Comparison of ENCODE assay signal across 16 mouse cellular contexts in genomic region chr6:41554295-41555169, GRCm38 (mm10). TPM values are rescaled to one million over a fixed set of nuclear protein-coding genes. Genes with fewer than 3 reads are reported as not detected.
A peak's percentile ranks its signal among the peaks of the same experiment; 100 is the strongest.
DNase-seq lines count a peak whose midpoint lies in the region; ATAC-seq and TF ChIP-seq lines count a peak whose summit lies in the region.
"Had no signal": no experiment of that assay in that cellular context is flagged by ENCODE, and none has a peak within 500 bp of the region (broad histone marks: within the 10 kb centered on the region; RNA-seq: fewer than 3 reads in every experiment).

No protein-coding gene starts in this region.

- H3K4me1 ChIP-seq in heart, embryonic 15.5 days (replicated peaks), result no peaks in the 10 kb centered on the region
- no peaks in the 10 kb centered on the region for H3K4me1 ChIP-seq in stomach, postnatal 0 days (replicated peaks; ENCODE audit: control insufficient read depth, insufficient read depth)
- H3K4me1 ChIP-seq in neural tube, embryonic 15.5 days, result no peaks in the 10 kb centered on the region
- H3K4me1 ChIP-seq: kidney, embryonic 15.5 days; limb, embryonic 15.5 days; midbrain, embryonic 15.5 days had no signal

- TF ChIP-seq EP300 in stomach, postnatal 0 days (optimal IDR thresholded peaks at IDR 0.05), result no peak

- H3K27ac ChIP-seq in heart, embryonic 15.5 days, result no peak overlapping the region
- no peak overlapping the region for H3K27ac ChIP-seq in stomach, postnatal 0 days (replicated peaks)
- H3K27ac ChIP-seq in neural tube, embryonic 15.5 days (replicated peaks), result no peak overlapping the region
- H3K27ac ChIP-seq: gastrocnemius, adult 2 months; kidney, embryonic 15.5 days; limb, embryonic 15.5 days; midbrain, embryonic 15.5 days had no signal

- no peaks in the 10 kb centered on the region for H3K36me3 ChIP-seq in heart, embryonic 15.5 days
- H3K36me3 ChIP-seq in stomach, postnatal 0 days (ENCODE audit: control insufficient read depth, insufficient read depth, low read length), result no peaks in the 10 kb centered on the region
- no peaks in the 10 kb centered on the region for H3K36me3 ChIP-seq in neural tube, embryonic 15.5 days
- H3K36me3 ChIP-seq: kidney, embryonic 15.5 days; limb, embryonic 15.5 days; midbrain, embryonic 15.5 days had no signal

- H3K9ac ChIP-seq in heart, embryonic 15.5 days, result no peak overlapping the region
- H3K9ac ChIP-seq in stomach, postnatal 0 days (ENCODE audit: low read length), result no peak overlapping the region
- no peak overlapping the region for H3K9ac ChIP-seq in neural tube, embryonic 15.5 days (replicated peaks)
- H3K9ac ChIP-seq: kidney, embryonic 15.5 days; limb, embryonic 15.5 days; midbrain, embryonic 15.5 days had no signal

- TF ChIP-seq CTCF in stomach, postnatal 0 days (IDR thresholded peaks at IDR 0.05; ENCODE audit: low read depth), result no peak

- peak; percentile 33; the same call in 1 of the 2 replicates for ATAC-seq in heart, embryonic 15.5 days (replicated peaks; ENCODE audit: insufficient number of reproducible peaks, insufficient read depth, low FRiP score, low read depth)
- ATAC-seq in megakaryocyte progenitor cell, adult 5-6 weeks (replicated peaks; ENCODE audit: poor library complexity), result peak; percentile 57
- no peak for ATAC-seq in stomach, postnatal 0 days (ENCODE audit: low FRiP score, low TSS enrichment)
- ATAC-seq in neural tube, embryonic 15.5 days (ENCODE audit: low FRiP score), result no peak
- ATAC-seq: midbrain, embryonic 15.5 days had no signal

- no peaks in the 10 kb centered on the region for H3K27me3 ChIP-seq in heart, embryonic 15.5 days
- H3K27me3 ChIP-seq in stomach, postnatal 0 days (ENCODE audit: control insufficient read depth, insufficient read depth, low read length), result no peaks in the 10 kb centered on the region
- H3K27me3 ChIP-seq in neural tube, embryonic 15.5 days (replicated peaks), result no peaks in the 10 kb centered on the region
- H3K27me3 ChIP-seq: kidney, embryonic 15.5 days; limb, embryonic 15.5 days; midbrain, embryonic 15.5 days had no signal

- intact Hi-C loops in heart, postnatal 36 days (cut with DNase I), result no loop called here

- DNase-seq in heart, postnatal 36 days, result no peak
- DNase-seq in CD4-positive, CD25-positive, alpha-beta regulatory T cell, adult 2 months (ENCODE audit: low read depth, low spot score), result peak; percentile 94
- peak; percentile 80 to 96 for DNase-seq in thymus, adult 18-20 months
- DNase-seq in frontal cortex, postnatal 14 days (ENCODE audit: low spot score in 2 of 2), result no peak
- DNase-seq in stomach, postnatal 0 days (ENCODE audit: low spot score), result no peak
- DNase-seq: cerebellum, postnatal 14 days; gastrocnemius, adult 2 months had no signal

- no peak overlapping the region for H3K4me2 ChIP-seq in heart, embryonic 15.5 days
- H3K4me2 ChIP-seq in stomach, postnatal 0 days (replicated peaks; ENCODE audit: low read depth), result no peak overlapping the region
- no peak overlapping the region for H3K4me2 ChIP-seq in neural tube, embryonic 15.5 days
- H3K4me2 ChIP-seq: kidney, embryonic 15.5 days; limb, embryonic 15.5 days; midbrain, embryonic 15.5 days had no signal

- H3K9me3 ChIP-seq in heart, embryonic 15.5 days (replicated peaks), result no peaks in the 10 kb centered on the region
- H3K9me3 ChIP-seq in stomach, postnatal 0 days (ENCODE audit: control insufficient read depth, low read length), result no peaks in the 10 kb centered on the region
- H3K9me3 ChIP-seq in neural tube, embryonic 15.5 days (replicated peaks), result no peaks in the 10 kb centered on the region
- H3K9me3 ChIP-seq: kidney, embryonic 15.5 days; limb, embryonic 15.5 days; midbrain, embryonic 15.5 days had no signal

- WGBS in heart, embryonic 15.5 days, result 67% methylated on average over 7 of the region's 7 CpGs
- WGBS in stomach, postnatal 0 days, result 71% methylated on average over 7 of the region's 7 CpGs
- WGBS in neural tube, embryonic 15.5 days, result 78% methylated on average over 7 of the region's 7 CpGs

- H3K4me3 ChIP-seq in heart, embryonic 15.5 days, result no peak overlapping the region
- no peak overlapping the region for H3K4me3 ChIP-seq in stomach, postnatal 0 days (ENCODE audit: low read depth, low read length)
- H3K4me3 ChIP-seq in neural tube, embryonic 15.5 days (replicated peaks), result no peak overlapping the region
- H3K4me3 ChIP-seq: gastrocnemius, adult 2 months; kidney, embryonic 15.5 days; limb, embryonic 15.5 days; midbrain, embryonic 15.5 days had no signal

RNA-seq across cellular contexts. Expression of gene Prss2, which starts 32.9 kb away (rescaled TPM):
- not detected in 2 replicates for polyA plus RNA-seq in heart, embryonic 15.5 days (2015; fragmentation: Nextera tagmentation; extraction: Ambion mirVana)
- not detected for total RNA-seq in heart, postnatal 36 days (2021)
- not detected in 2 replicates for total RNA-seq in megakaryocyte progenitor cell, adult 5-6 weeks (2015)
- total RNA-seq in megakaryocyte progenitor cell, adult 5-6 weeks (2017), result not detected in 2 replicates
- 5.1 and 7.0 TPM in 2 replicates for polyA plus RNA-seq in stomach, postnatal 0 days (2015; fragmentation: Nextera tagmentation; extraction: Ambion mirVana)
- polyA plus RNA-seq in neural tube, embryonic 15.5 days (2015; fragmentation: Nextera tagmentation; extraction: Ambion mirVana), result 1.3 TPM in 1 of 2 replicates, not detected in the other
- total RNA-seq: gastrocnemius, adult 2 months; heart, postnatal 25 days; layer of hippocampus, postnatal 25 days had no signal
- polyA plus RNA-seq: brain, embryonic 14.5 days; kidney, embryonic 15.5 days; limb, embryonic 15.5 days; midbrain, embryonic 15.5 days had no signal

RNA-seq across cellular contexts. Expression of gene Ephb6, which starts 50.8 kb away (rescaled TPM):
- 5.2 and 8.5 TPM in 2 replicates for polyA plus RNA-seq in heart, embryonic 15.5 days (2015; fragmentation: Nextera tagmentation; extraction: Ambion mirVana)
- total RNA-seq in heart, postnatal 36 days (2021), result 1 to 10 TPM; 1.3 to 2.1 TPM
- 0.15 and 4.2 TPM in 2 replicates for total RNA-seq in megakaryocyte progenitor cell, adult 5-6 weeks (2015)
- total RNA-seq in megakaryocyte progenitor cell, adult 5-6 weeks (2017), result 1.7 and 2.6 TPM in 2 replicates
- polyA plus RNA-seq in stomach, postnatal 0 days (2015; fragmentation: Nextera tagmentation; extraction: Ambion mirVana), result 23.5 and 24.3 TPM in 2 replicates
- polyA plus RNA-seq in neural tube, embryonic 15.5 days (2015; fragmentation: Nextera tagmentation; extraction: Ambion mirVana), result 38.0 and 46.7 TPM in 2 replicates

Comparison
In these comparisons a context has a peak if more than half of its experiments do, and no peak if none do; other contexts are left out.
1. ATAC-seq: peak in heart, embryonic 15.5 days (single experiment) and megakaryocyte progenitor cell, adult 5-6 weeks (single experiment); none in stomach, postnatal 0 days (single experiment) and neural tube, embryonic 15.5 days (single experiment).
2. DNase-seq: peak in CD4-positive, CD25-positive, alpha-beta regulatory T cell, adult 2 months (single experiment) and thymus, adult 18-20 months (2 of 2); none in heart, postnatal 36 days (0 of 2), frontal cortex, postnatal 14 days (0 of 2) and stomach, postnatal 0 days (single experiment).